Mouse (Mus musculus) hindbrain, embryonic 11.5 days (tissue): ENCODE results near the gene Zbtb8a. TPM values are rescaled to one million over a fixed set of nuclear protein-coding genes. Genes with fewer than 3 reads are reported as not detected.

Source experiments
- ATAC-seq: fragments of 200-750 bp; cut with Nextera tagmentation; 2 replicates; pipeline ENCODE4 v1.8.0; 2017; ENCODE audit warnings: mild to moderate bottlenecking, moderate TSS enrichment, moderate library complexity; ENCODE audit not compliant: low FRiP score
- DNase-seq: peaks from one replicate; pipeline ENCODE4 v3.0.0-alpha.2; 2015; ENCODE audit warnings: low spot score
- H3K27ac ChIP-seq: fragments of 300-500 bp; sonication (generic); 2 replicates; pipeline ENCODE4 v1.5.1; 2014; ENCODE audit warnings: mild to moderate bottlenecking, low read depth, low read length
- H3K27me3 ChIP-seq: fragments of 300-500 bp; sonication (generic); 2 replicates; pipeline ENCODE4 v1.6.1; 2014; ENCODE audit warnings: mild to moderate bottlenecking, low read length, moderate library complexity, mixed read lengths; ENCODE audit not compliant: control insufficient read depth, insufficient read depth
- H3K36me3 ChIP-seq: fragments of 300-500 bp; sonication (generic); 2 replicates; pipeline ENCODE4 v1.6.1; 2014; ENCODE audit warnings: mild to moderate bottlenecking, low read length, moderate library complexity, mixed read lengths; ENCODE audit not compliant: control insufficient read depth, insufficient read depth
- H3K4me1 ChIP-seq: fragments of 300-500 bp; sonication (generic); replicated peaks from 2 replicates; pipeline ENCODE4 v1.6.1; 2014; ENCODE audit warnings: low read length, mixed read lengths; ENCODE audit not compliant: control insufficient read depth, insufficient read depth
- H3K4me2 ChIP-seq: fragments of 300-500 bp; sonication (generic); replicated peaks from 2 replicates; pipeline ENCODE4 v1.6.1; 2014; ENCODE audit warnings: mild to moderate bottlenecking, low read depth, low read length
- H3K4me3 ChIP-seq: fragments of 300-500 bp; sonication (generic); 2 replicates; pipeline ENCODE4 v1.5.1; 2014; ENCODE audit warnings: low read depth, low read length
- H3K9ac ChIP-seq: fragments of 300-500 bp; sonication (generic); 2 replicates; pipeline ENCODE4 v1.6.1; 2014; ENCODE audit warnings: low read depth, low read length
- H3K9me3 ChIP-seq: fragments of 300-500 bp; sonication (generic); 2 replicates; pipeline ENCODE4 v1.6.1; 2016; ENCODE audit warnings: low read length; ENCODE audit not compliant: control insufficient read depth
- WGBS: fragments of 180-500 bp; shearing (Covaris S2); extraction: QIAGEN DNeasy Blood & Tissue Kit; methylation state at CpG from one replicate; pipeline ENCODE4 v1.1.7; 2014; 5-methylcytosine and 5-hydroxymethylcytosine counted together
- polyA plus RNA-seq: library from polyadenylated mRNA; unstranded; fragments of >200 nt; fragmentation: Nextera tagmentation; extraction: Ambion mirVana; gene quantifications from 2 replicates; pipeline ENCODE4 v1.2.1, GENCODE M21; 2014

The Zbtb8a gene
- polyA plus RNA-seq, 1 experiment from 2014 or later, result 11.5 TPM

DNA sequence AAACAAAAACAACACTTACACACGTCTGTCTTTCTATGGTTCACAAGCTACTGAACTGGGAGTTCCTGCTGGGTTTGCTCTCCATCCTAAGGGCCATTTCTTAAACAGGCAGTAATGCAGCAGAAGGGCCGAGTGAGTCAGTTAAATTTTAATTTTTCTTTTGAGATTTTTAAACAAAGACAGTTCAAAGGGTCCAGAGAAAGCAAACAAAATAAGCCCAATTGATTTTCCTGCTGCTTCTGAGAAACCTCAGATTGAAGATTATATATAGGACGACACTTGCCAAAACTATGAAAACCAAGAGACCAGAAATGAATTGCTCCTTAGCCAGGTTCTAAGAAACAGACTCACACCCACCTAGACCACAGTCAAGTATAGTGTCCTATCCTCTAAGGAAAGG lies 64.0 kb downstream of the Zbtb8a start:
- no peak overlapping the region for H3K4me3 ChIP-seq
- peaks cover 26% of the 10 kb centered on the region for H3K36me3 ChIP-seq
- ATAC-seq (no peak), DNase-seq (no peak)
- H3K27me3 ChIP-seq, result no peaks in the 10 kb centered on the region
- H3K9ac ChIP-seq, result no peak overlapping the region
- H3K4me1 ChIP-seq, result no peaks in the 10 kb centered on the region
- 90% methylated on average over 3 of the region's 3 CpGs for WGBS
- H3K27ac ChIP-seq, result no peak overlapping the region
- no peak overlapping the region for H3K4me2 ChIP-seq
- H3K9me3 ChIP-seq, result no peaks in the 10 kb centered on the region

DNA sequence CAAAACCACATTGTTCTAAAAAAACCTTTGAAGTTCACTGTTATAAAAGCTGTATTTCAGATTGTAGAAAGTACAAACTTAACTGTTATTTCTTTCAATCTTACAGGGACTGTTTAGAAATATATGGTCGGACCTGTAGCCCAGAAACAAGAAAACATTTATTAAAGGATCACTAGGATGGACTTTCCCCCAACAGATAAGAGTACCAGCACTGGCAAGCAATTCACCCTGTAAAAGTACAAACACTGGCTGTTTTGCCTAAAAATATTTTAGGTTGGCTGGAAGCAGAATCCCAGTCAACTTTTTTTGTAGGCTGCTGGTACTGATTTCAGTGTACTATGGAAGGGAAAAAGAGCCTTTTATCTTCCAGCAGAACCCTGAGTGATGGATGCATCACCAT lies 70.0 kb downstream of the Zbtb8a start:
- DNase-seq (no peak), ATAC-seq (no peak)
- no peak overlapping the region for H3K27ac ChIP-seq
- H3K27me3 ChIP-seq, result no peaks in the 10 kb centered on the region
- H3K36me3 ChIP-seq, result peaks cover 20% of the 10 kb centered on the region
- 93% methylated on average over 1 of the region's 1 CpGs for WGBS
- H3K9ac ChIP-seq, result no peak overlapping the region
- H3K9me3 ChIP-seq, result no peaks in the 10 kb centered on the region
- no peak overlapping the region for H3K4me2 ChIP-seq
- no peak overlapping the region for H3K4me3 ChIP-seq
- no peaks in the 10 kb centered on the region for H3K4me1 ChIP-seq

DNA sequence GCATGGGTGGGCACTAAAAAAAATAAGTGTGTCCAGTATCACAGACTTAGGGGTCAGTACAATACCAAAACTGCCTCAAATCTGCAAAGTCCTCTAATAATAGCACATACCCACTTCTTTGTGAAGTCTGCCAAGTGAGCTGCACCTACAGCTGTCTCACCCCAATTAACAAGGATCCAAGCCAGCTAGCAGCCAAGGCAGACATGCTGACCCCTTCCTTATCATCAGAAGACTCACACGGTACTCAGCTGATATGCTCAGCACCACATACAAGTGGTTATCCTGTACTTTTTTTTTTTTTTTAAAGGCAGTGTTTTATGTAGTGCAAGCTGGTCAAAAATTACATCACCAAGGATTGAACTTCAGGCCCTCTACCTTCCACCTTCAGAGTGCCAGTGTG lies 73.6 kb downstream of the Zbtb8a start:
- Histone ChIP-seq H3K36me3 (peaks cover 9% of the 10 kb centered on the region), H3K9me3 (no peaks in the 10 kb centered on the region), H3K4me1 (no peaks in the 10 kb centered on the region), H3K4me3 (no peak overlapping the region), H3K27ac (no peak overlapping the region), H3K9ac (no peak overlapping the region), H3K27me3 (no peaks in the 10 kb centered on the region), H3K4me2 (no peak overlapping the region)
- 84% methylated on average over 1 of the region's 1 CpGs for WGBS
- DNase-seq (no peak), ATAC-seq (no peak)

DNA sequence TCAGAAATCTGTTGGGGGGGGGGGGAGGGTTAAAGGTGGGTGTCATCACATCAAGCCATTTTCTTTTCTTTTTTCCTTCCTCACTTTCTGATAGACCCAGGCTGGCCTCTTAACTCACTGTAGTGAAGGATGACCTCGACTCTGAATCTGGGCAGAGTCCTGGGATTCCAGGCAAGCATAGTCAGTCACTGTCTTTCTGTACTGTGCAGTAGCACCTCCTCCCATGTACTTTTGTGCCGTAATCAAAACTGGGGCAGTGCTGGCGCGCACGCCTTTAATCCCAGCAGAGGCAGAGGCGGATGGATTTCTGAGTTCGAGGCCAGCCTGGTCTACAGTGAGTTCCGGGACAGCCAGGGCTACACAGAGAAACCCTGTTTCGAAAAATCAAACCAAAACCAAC lies 74.1 kb downstream of the Zbtb8a start:
- H3K27ac ChIP-seq, result no peak overlapping the region
- peaks cover 8% of the 10 kb centered on the region for H3K36me3 ChIP-seq
- H3K4me2 ChIP-seq, result no peak overlapping the region
- H3K27me3 ChIP-seq, result no peaks in the 10 kb centered on the region
- ATAC-seq (no peak), DNase-seq (no peak)
- no peak overlapping the region for H3K9ac ChIP-seq
- H3K9me3 ChIP-seq, result no peaks in the 10 kb centered on the region
- no peak overlapping the region for H3K4me3 ChIP-seq
- WGBS, result 89% methylated on average over 9 of the region's 9 CpGs
- no peaks in the 10 kb centered on the region for H3K4me1 ChIP-seq

Other genes with a start within 250 kb of the Zbtb8a start
- 2.5 and 3.2 TPM in 2 replicates for gene Fndc5, start 241.1 kb downstream of the Zbtb8a start, polyA plus RNA-seq
- 19.9 and 20.7 TPM in 2 replicates for gene S100pbp, start 188.4 kb downstream of the Zbtb8a start, polyA plus RNA-seq
- 102 and 109 TPM in 2 replicates for gene Yars, start 188.4 kb downstream of the Zbtb8a start, polyA plus RNA-seq
- 3.2 and 3.6 TPM in 2 replicates for gene C77080, start 116.7 kb downstream of the Zbtb8a start, polyA plus RNA-seq
- 0.56 and 0.99 TPM in 2 replicates for gene Sync, start 90.5 kb downstream of the Zbtb8a start, polyA plus RNA-seq
- 505 and 518 TPM in 2 replicates for gene Rbbp4, start 42.7 kb downstream of the Zbtb8a start, polyA plus RNA-seq
- gene Zbtb8os, start 42.4 kb downstream of the Zbtb8a start, polyA plus RNA-seq, result 42.7 and 45.2 TPM in 2 replicates
- 2.5 and 2.8 TPM in 2 replicates for gene Zbtb8b, start 62.7 kb upstream of the Zbtb8a start, polyA plus RNA-seq
- gene Bsdc1, start 83.5 kb upstream of the Zbtb8a start, polyA plus RNA-seq, result 25.6 and 26.3 TPM in 2 replicates
- not detected in 2 replicates for gene Tssk3, start 112.9 kb upstream of the Zbtb8a start, polyA plus RNA-seq
- not detected in 2 replicates for gene Fam229a, start 113.1 kb upstream of the Zbtb8a start, polyA plus RNA-seq
- gene Marcksl1, start 135.5 kb upstream of the Zbtb8a start, polyA plus RNA-seq, result 1,707 and 1,864 TPM in 2 replicates
- 206 and 220 TPM in 2 replicates for gene Hdac1, start 164.6 kb upstream of the Zbtb8a start, polyA plus RNA-seq
- gene Lck, start 195.5 kb upstream of the Zbtb8a start, polyA plus RNA-seq, result 5.6 and 5.8 TPM in 2 replicates
- 1.0 and 1.6 TPM in 2 replicates for gene Fam167b, start 200.4 kb upstream of the Zbtb8a start, polyA plus RNA-seq
- gene Eif3i, start 222.5 kb upstream of the Zbtb8a start, polyA plus RNA-seq, result 274 TPM in 2 replicates
- gene Tmem234, start 222.6 kb upstream of the Zbtb8a start, polyA plus RNA-seq, result 177 and 195 TPM in 2 replicates
- gene Dcdc2b, start 236.1 kb upstream of the Zbtb8a start, polyA plus RNA-seq, result 1.6 and 2.7 TPM in 2 replicates
- 25.3 and 25.7 TPM in 2 replicates for gene Iqcc, start 241.0 kb upstream of the Zbtb8a start, polyA plus RNA-seq
- gene Ccdc28b, start 245.8 kb upstream of the Zbtb8a start, polyA plus RNA-seq, result 77.7 and 79.6 TPM in 2 replicates